Comparison of ENCODE assay signal across 29 mouse cellular contexts in the genomic region with DNA sequence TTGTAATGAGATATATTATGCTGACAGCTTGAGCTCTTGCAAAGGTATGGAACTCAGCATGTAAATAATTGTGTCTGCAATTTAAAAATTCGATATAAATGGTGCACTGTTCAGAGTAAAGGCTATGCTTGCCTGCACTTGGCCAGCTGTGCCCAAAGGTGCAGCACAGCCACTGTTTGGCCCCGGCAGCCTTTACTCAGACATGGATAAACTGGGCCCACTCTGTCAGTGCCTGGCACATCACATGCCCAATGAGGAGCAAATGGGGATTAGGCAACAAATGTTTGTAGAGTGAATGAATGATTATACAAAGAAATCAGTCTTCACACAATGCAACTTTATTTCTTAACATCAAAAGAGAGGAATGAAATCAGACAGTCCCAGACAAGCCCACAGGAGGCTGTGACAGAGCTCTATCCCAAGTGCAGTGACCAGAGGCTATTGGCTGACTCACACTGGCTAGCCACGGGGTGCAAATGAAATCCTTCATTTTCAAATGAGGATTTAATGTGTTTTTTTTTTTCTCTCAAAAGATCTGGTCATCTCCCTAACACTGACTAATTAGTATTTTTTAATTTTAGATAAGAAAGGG.
DNase-seq lines count a peak whose midpoint lies in the region; ATAC-seq lines count a peak whose summit lies in the region.
"Had no signal": no experiment of that assay in that cellular context is flagged by ENCODE, and none has a peak within 500 bp of the region (broad histone marks: within the 10 kb centered on the region; RNA-seq: fewer than 3 reads in every experiment).

No protein-coding gene starts in this region.

- H3K4me1 ChIP-seq in forebrain, embryonic 13.5 days: no peaks in the 10 kb centered on the region
- 0 out of 2 replicates have a peak, but pooled peaks cover 7% of the 10 kb centered on the region for H3K4me1 ChIP-seq in forebrain, embryonic 10.5 days
- no peaks in the 10 kb centered on the region for H3K4me1 ChIP-seq in midbrain, embryonic 11.5 days (ENCODE audit: control insufficient read depth, insufficient read depth, low read length)
- no peaks in the 10 kb centered on the region for H3K4me1 ChIP-seq in midbrain, embryonic 15.5 days
- peaks cover 4% of the 10 kb centered on the region; the same call in 1 of the 2 replicates for H3K4me1 ChIP-seq in forebrain, embryonic 15.5 days
- H3K4me1 ChIP-seq: embryonic facial prominence, embryonic 10.5 days; embryonic facial prominence, embryonic 13.5 days; heart, embryonic 12.5 days; heart, embryonic 15.5 days; hindbrain, embryonic 10.5 days; hindbrain, embryonic 15.5 days had no signal

- no peaks in the 10 kb centered on the region for H3K27me3 ChIP-seq in forebrain, embryonic 13.5 days
- no peaks in the 10 kb centered on the region for H3K27me3 ChIP-seq in forebrain, embryonic 10.5 days (ENCODE audit: poor library complexity, severe bottlenecking)
- H3K27me3 ChIP-seq in midbrain, embryonic 11.5 days (ENCODE audit: control insufficient read depth, insufficient read depth, low read length): no peaks in the 10 kb centered on the region
- no peaks in the 10 kb centered on the region for H3K27me3 ChIP-seq in midbrain, embryonic 15.5 days (replicated peaks)
- H3K27me3 ChIP-seq in forebrain, embryonic 15.5 days: no peaks in the 10 kb centered on the region
- H3K27me3 ChIP-seq: CH12.LX; embryonic facial prominence, embryonic 13.5 days; heart, embryonic 12.5 days; heart, embryonic 15.5 days; hindbrain, embryonic 15.5 days had no signal

- no peak overlapping the region; the same call in 1 of the 2 replicates for H3K27ac ChIP-seq in forebrain, embryonic 13.5 days
- H3K27ac ChIP-seq in forebrain, embryonic 10.5 days: no peak overlapping the region
- no peak overlapping the region for H3K27ac ChIP-seq in midbrain, embryonic 11.5 days (ENCODE audit: low read depth, low read length)
- no peak overlapping the region for H3K27ac ChIP-seq in midbrain, embryonic 15.5 days
- no peak overlapping the region for H3K27ac ChIP-seq in forebrain, embryonic 15.5 days (replicated peaks)
- H3K27ac ChIP-seq: embryonic facial prominence, embryonic 10.5 days; embryonic facial prominence, embryonic 13.5 days; gastrocnemius, adult 2 months; heart, embryonic 15.5 days; hindbrain, embryonic 10.5 days; hindbrain, embryonic 15.5 days had no signal

- WGBS in forebrain, embryonic 13.5 days: 24% methylated on average over 3 of the region's 3 CpGs
- WGBS in forebrain, embryonic 10.5 days: 26% methylated on average over 3 of the region's 3 CpGs
- WGBS in midbrain, embryonic 11.5 days: 25% methylated on average over 3 of the region's 3 CpGs
- 22% methylated on average over 3 of the region's 3 CpGs for WGBS in midbrain, embryonic 15.5 days
- 24% methylated on average over 3 of the region's 3 CpGs for WGBS in forebrain, embryonic 15.5 days

- H3K36me3 ChIP-seq in forebrain, embryonic 13.5 days (ENCODE audit: poor library complexity, severe bottlenecking): no peaks in the 10 kb centered on the region
- no peaks in the 10 kb centered on the region for H3K36me3 ChIP-seq in forebrain, embryonic 10.5 days (replicated peaks)
- H3K36me3 ChIP-seq in midbrain, embryonic 11.5 days (ENCODE audit: control insufficient read depth, insufficient read depth, low read length): no peaks in the 10 kb centered on the region
- H3K36me3 ChIP-seq in midbrain, embryonic 15.5 days (replicated peaks): no peaks in the 10 kb centered on the region
- H3K36me3 ChIP-seq in forebrain, embryonic 15.5 days: no peaks in the 10 kb centered on the region
- H3K36me3 ChIP-seq: embryonic facial prominence, embryonic 10.5 days; embryonic facial prominence, embryonic 13.5 days; G1E; heart, embryonic 12.5 days; heart, embryonic 15.5 days; hindbrain, embryonic 10.5 days; hindbrain, embryonic 15.5 days had no signal

- peak; percentile 70; the same call in 1 of the 2 replicates for ATAC-seq in forebrain, embryonic 13.5 days
- ATAC-seq in midbrain, embryonic 11.5 days (ENCODE audit: low FRiP score): peak; percentile 30; the same call in 1 of the 2 replicates
- no peak for ATAC-seq in midbrain, embryonic 15.5 days (replicated peaks)
- ATAC-seq in forebrain, embryonic 15.5 days (replicated peaks): peak; percentile 61
- ATAC-seq: intestine, postnatal 0 days had no signal

- H3K9ac ChIP-seq in forebrain, embryonic 13.5 days: no peak overlapping the region
- no peak overlapping the region for H3K9ac ChIP-seq in midbrain, embryonic 11.5 days (ENCODE audit: low read length)
- H3K9ac ChIP-seq in midbrain, embryonic 15.5 days: no peak overlapping the region
- H3K9ac ChIP-seq in forebrain, embryonic 15.5 days (replicated peaks): no peak overlapping the region
- H3K9ac ChIP-seq: embryonic facial prominence, embryonic 13.5 days; heart, embryonic 12.5 days; heart, embryonic 15.5 days; hindbrain, embryonic 15.5 days had no signal

- DNase-seq in forebrain, embryonic 10.5 days (ENCODE audit: extremely low spot score, low spot score): no peak
- no peak for DNase-seq in midbrain, embryonic 11.5 days (ENCODE audit: low spot score, missing footprints)
- peak; percentile 16 for DNase-seq in Muller cell, postnatal 12 days (ENCODE audit: inconsistent ontology term)
- DNase-seq in layer of hippocampus, adult 9-11 months: no peak
- DNase-seq: adrenal gland, adult 2 months; adrenal gland, postnatal 14 days; B cell, adult 2 months; cerebellum, adult 11-12 months; cerebellum, adult 8-10 months; cerebellum, postnatal 36 days; embryo, embryonic 11 days; gastrocnemius, adult 2 months; gastrocnemius, postnatal 14 days; heart, adult 18-20 months; heart, postnatal 10 days; heart, postnatal 36 days had no signal

- H3K4me3 ChIP-seq in forebrain, embryonic 13.5 days: no peak overlapping the region
- no peak overlapping the region for H3K4me3 ChIP-seq in forebrain, embryonic 10.5 days
- H3K4me3 ChIP-seq in midbrain, embryonic 11.5 days (ENCODE audit: low read depth, low read length): no peak overlapping the region
- H3K4me3 ChIP-seq in midbrain, embryonic 15.5 days: no peak overlapping the region
- no peak overlapping the region for H3K4me3 ChIP-seq in forebrain, embryonic 15.5 days
- H3K4me3 ChIP-seq: embryonic facial prominence, embryonic 10.5 days; embryonic facial prominence, embryonic 13.5 days; erythroblast, embryonic 14.5 days; gastrocnemius, adult 2 months; heart, embryonic 12.5 days; heart, embryonic 15.5 days; hindbrain, embryonic 10.5 days; hindbrain, embryonic 15.5 days had no signal

- H3K9me3 ChIP-seq in forebrain, embryonic 13.5 days (replicated peaks): no peaks in the 10 kb centered on the region
- H3K9me3 ChIP-seq in forebrain, embryonic 10.5 days: no peaks in the 10 kb centered on the region
- no peaks in the 10 kb centered on the region for H3K9me3 ChIP-seq in midbrain, embryonic 11.5 days (ENCODE audit: control insufficient read depth, low read length)
- no peaks in the 10 kb centered on the region for H3K9me3 ChIP-seq in midbrain, embryonic 15.5 days
- H3K9me3 ChIP-seq in forebrain, embryonic 15.5 days: no peaks in the 10 kb centered on the region
- H3K9me3 ChIP-seq: embryonic facial prominence, embryonic 10.5 days; embryonic facial prominence, embryonic 13.5 days; G1E; heart, embryonic 12.5 days; heart, embryonic 15.5 days; hindbrain, embryonic 10.5 days; hindbrain, embryonic 15.5 days had no signal

- no peak overlapping the region for H3K4me2 ChIP-seq in forebrain, embryonic 13.5 days
- H3K4me2 ChIP-seq in midbrain, embryonic 11.5 days: no peak overlapping the region
- no peak overlapping the region for H3K4me2 ChIP-seq in midbrain, embryonic 15.5 days
- no peak overlapping the region for H3K4me2 ChIP-seq in forebrain, embryonic 15.5 days (replicated peaks)
- H3K4me2 ChIP-seq: embryonic facial prominence, embryonic 13.5 days; heart, embryonic 12.5 days; heart, embryonic 15.5 days; hindbrain, embryonic 15.5 days had no signal
